Mouse (Mus musculus): ENCODE measurements around the gene L3mbtl4.
"Not testable (repeated sequence)": the region's sequence is repeated elsewhere in the genome, so short reads cannot be mapped to it uniquely, and the experiment has no call there.

DNA sequence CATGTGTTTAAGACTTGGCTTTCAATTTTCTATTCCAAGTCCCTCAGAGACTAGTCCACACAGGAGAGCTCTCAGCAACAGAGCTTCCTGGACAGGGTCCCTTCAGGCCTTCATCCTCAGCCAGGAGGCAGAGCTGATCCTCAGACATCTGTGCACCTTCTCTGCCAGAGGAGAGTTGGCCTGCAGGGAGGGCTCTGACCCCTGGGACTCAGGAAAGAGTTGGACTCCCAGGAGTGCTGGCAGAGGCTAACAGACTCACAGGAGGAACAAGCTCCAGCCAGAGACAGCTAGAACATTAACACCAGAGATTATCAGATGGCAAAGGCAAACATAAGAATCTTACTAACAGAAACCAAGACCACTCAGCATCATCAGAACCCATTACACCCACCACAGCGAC, 133.5 kb downstream of the L3mbtl4 start:
- TF ChIP-seq POLR2A (IDR thresholded peaks at IDR 0.05; ENCODE audit: low read depth, low read length); CTCF (IDR thresholded peaks at IDR 0.05; ENCODE audit: borderline replicate concordance, insufficient read depth, low read length): not testable (repeated sequence)

Measured in embryonic fibroblast, embryonic 13.5 days (primary cell).